Mouse (Mus musculus): Measurements from ENCODE around the gene Usp24.

DNA sequence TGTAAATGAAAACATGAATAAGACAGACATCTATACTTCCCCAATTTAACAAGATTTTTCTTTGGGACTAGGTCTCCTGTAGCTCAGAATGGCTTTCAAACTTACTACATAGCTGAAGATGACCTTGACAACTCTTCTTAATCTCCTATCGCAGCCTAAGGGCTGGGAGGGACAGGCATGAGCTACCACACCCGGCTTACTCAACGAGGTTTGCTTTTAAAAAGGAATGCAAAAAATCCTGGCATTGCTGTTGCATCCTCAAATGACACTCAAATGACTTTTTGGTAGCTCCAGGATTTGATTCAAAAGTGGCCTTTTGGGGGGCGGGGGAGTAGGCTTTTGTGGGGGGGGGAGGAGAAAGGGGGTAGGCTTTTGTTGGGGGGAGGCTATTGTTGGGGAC is 2.1 kb upstream of the Usp24 start:
- TF ChIP-seq EP300 (IDR thresholded peaks at IDR 0.05; ENCODE audit: low read depth) (no peak), CTCF (IDR thresholded peaks at IDR 0.05; ENCODE audit: low read depth) (no peak)
